Mouse (Mus musculus): ENCODE measurements around the gene Rasl12.

DNA sequence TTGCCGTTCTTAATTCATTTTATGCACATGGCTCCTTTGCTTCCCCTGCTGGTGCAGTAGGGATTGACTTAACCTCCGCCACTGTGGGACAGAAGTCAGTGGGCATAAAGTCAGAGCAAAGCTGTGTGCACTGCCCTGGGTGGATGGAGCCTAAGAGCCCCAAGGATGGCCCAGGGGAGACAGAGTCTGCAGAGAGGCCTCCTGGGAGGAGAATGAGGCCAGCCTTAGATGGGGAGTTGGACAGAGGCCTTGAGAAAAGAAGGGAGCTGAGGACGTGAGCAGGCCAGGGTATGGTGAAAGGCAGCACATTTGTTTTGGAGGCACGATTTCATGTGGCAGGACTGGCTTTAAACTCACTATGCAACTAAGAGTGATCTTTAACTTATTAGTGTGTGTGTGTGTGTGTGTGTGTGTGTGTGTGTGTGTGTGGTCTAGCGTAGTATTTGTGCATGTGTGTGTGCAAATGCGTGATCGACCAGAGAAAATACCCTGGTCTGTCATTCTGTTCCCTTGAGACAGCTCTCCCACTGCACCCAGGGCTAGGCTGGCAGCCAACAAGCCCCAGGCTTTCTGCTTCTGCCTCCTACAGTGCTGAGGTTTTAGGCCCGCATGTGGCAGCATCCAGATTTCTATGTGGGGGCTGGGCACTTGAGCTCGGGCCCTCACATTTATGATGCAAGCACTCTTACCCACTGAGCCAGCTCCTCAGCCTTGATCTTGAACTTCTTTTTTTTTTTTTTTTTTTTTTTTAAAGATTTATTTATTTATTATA is 23.0 kb upstream of the Rasl12 start:
- TF ChIP-seq CTCF (IDR thresholded peaks at IDR 0.05; ENCODE audit: low read depth) = no peak
- no peak for TF ChIP-seq EP300 (IDR thresholded peaks at IDR 0.05; ENCODE audit: low read depth)
